Mouse (Mus musculus): ENCODE measurements at regions not wholly inside any gene's neighbourhood (a gene's known extent, or its start where the extent isn't known, plus 50 kb on each side); places are given as distances from the start of the nearest gene placed in this dataset.

DNA sequence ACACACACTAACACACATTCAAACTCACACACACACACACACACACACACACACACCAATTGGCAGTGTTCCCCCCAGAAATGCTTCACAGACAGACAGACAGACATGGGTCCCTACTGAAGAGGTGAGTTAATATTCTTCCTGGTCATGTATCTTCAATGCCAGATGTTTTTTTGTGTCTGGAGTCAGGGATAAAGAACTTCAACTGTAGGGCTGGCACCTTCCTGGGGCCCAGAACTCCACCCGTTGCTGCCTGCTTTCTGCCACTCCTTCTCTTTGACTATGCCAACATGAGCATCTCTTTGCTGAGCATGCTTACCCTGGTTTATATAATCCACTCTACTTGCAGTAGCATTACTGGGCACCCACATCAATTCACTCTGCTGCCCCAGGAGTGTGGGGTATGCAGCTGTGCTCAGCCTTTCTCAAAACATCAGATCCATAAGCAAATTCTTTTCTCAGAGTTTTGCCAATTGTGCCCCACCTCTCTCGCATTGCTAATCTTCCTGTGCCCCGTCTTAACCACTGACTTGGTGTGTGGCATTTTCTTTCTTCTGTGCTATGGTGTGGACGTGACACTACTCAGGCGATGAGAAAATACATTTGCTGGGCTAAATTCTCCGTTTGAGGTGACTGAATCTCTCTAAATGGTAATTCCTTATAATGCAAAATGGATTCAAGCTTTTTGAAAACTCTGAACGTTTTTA is 60.5 kb upstream of the Bach2 start:
- DNase-seq (ENCODE audit: low spot score in 2 of 2), result no peak

DNA sequence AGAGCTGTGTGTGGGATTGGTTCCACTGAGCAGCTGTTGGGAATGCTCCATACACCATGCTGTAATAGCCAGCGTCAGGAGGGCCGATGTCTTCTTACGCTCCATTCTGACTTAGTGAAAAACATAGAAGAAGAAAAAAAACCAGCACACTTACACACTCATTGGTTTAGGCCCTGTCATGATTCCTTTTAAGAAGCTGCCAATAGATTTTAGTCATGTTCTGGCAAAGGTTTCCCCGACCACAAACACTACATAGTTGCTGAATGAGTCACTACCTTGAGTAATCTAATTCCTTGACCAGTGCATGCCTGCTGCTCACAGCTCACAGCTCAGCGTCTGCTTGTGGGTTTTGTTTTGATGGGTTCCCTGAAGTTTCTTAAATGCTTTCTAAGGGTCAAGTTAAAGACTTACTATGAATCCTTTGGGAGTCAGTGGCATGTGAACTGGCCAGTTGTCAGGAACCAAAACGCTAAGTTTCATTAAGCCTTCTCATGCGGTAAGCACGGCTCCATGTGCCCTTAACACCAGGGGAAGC is 58.8 kb upstream of the Bach2 start:
- no peak for DNase-seq (ENCODE audit: low spot score in 2 of 2)

DNA sequence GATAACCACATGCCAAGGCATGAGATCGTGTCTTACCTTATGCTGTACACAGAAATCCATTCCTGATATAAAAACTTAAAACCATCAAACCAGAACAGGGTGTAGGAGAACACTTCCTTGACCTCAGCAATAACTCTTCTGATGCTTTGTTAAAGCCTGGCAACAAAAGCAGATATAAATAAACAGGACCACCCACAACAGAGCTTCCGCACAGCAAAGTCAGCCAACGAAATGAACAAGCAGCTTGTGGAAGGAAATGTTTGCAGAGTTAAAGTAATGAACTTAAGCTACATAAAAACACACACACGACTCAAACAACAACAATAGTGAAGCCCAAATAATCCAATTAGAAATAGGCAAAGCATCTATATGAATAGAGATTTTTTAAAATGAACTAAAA is 54.8 kb upstream of the Bach2 start:
- no peak for DNase-seq (ENCODE audit: low spot score in 2 of 2)

DNA sequence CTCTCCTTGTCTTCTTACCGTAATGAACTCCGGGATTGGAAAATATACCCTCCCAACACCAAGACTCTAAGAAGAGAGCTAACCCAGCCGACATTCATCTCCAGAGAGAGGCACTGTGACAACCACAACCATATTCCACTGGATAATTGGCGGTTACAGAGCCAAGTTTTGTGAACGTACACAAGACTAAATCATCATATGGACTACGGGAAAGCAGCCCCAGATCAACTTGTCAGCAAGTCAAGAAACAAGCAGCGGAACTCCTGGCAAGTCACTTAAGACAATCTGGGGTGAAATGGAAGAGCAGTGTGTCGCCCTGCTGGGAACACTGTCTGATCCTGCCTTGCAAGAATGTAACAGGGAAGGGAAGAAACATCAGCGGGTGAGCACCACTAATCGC is 52.6 kb upstream of the Bach2 start:
- no peak for DNase-seq (ENCODE audit: low spot score in 2 of 2)

DNA sequence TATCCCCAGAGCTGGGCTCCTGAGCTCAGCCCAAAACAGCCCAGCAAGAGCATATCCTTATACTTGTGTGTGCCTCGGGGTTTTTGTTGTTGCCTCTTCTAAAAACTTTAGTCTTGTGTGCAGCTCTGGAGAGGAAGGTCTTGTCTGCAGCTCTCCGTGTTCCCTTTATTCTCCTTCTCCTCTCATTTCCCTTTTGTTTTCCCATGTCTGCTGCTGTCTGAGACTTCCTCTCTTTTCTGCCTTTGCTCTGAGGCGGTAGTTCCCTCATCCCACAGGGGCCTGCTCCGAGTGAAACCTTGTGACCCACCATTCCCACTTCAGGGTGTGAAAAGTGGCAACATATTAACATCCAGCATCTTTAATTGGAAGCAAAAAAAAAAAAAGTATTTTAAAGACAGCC is 51.5 kb upstream of the Bach2 start:
- DNase-seq (ENCODE audit: low spot score in 2 of 2), result no peak

DNA sequence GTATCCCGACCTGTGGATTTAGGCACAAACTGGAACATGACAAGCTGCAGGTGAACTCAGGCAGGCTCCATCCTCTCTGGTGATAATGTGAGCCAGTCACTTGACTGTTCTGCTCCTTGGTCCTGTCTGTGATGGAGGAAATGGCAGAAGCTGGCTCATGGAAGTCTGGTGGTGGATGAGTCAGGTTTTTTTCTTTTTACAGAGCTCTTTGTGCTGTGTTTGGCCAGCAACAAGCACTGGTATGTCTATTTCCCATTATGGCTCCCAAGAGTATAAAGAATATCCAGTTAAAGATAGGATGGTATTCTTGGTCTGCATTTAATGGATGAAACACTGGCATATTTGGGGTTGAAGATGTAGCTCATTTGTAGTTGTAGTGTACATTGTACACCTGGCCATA is 50.5 kb upstream of the Bach2 start:
- DNase-seq (ENCODE audit: low spot score in 2 of 2), result no peak

DNA sequence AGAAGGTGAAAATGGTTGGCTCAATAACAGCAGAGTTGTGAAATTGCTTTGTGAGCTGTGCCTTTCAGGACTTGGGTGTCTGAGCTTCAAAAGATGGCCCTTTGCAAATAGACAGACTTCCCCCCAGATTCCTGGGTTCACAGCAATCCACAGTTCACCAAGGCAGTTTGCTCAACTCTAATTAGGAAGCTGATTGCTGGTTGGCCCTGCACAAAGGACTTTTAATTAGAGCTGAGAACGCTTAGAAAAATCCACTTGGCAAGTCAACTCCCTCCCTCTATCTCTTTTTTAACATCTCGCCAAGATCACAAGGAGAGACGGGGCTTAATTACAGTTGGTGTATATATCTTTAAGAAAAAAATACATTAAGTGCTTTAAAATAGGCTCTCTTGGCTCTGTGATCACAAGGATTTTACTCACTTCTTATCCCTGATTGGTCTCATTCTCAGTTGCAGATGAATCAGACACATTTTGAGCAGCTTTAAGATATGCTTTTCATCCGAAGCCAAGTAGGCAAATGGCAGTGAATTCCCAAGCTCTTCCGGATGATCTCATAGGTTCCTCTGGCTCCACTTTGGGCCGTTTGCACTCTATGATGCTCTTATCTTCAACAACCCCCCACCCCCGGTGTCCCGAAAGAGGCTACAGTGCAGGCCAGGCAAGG is 49.7 kb upstream of the Bach2 start:
- DNase-seq (ENCODE audit: low spot score in 2 of 2), result peak in 1 of 2 experiments; percentile 33
